Mouse (Mus musculus): Measurements from ENCODE around the gene Hoxd9.

Hoxd9 gene

GRCm38 (mm10) chr2:74667842-74668357 lies 29.6 kb upstream of the Hoxd9 start, which contains the start of gene Hoxd13:
Hoxd13 (plus strand) TSS chr2:74668310.
- in situ Hi-C loops (cut with MboI, MseI), result loop anchor here (10.0 to 25.0 kb wide), 3 partner anchors 363 to 1081 kb away; partner anchors contain the start of gene Chrna1

- in situ Hi-C loops (cut with MboI, MseI), result loop anchor here (10.0 to 25.0 kb wide), 3 partner anchors 364 to 1081 kb away; partner anchors contain the start of gene Chrna1
These were observed 28.9 kb upstream of the Hoxd9 start for GRCm38 (mm10) chr2:74668370-74669229.

GRCm38 (mm10) chr2:74669230-74669578 lies 28.3 kb upstream of the Hoxd9 start:
- in situ Hi-C loops (cut with MboI, MseI), result loop anchor here (10.0 to 25.0 kb wide), 3 partner anchors 364 to 1082 kb away; partner anchors contain the start of gene Chrna1

GRCm38 (mm10) chr2:74669650-74670235 lies 27.8 kb upstream of the Hoxd9 start:
- in situ Hi-C loops (cut with MboI, MseI), result loop anchor here (10.0 to 25.0 kb wide), 4 partner anchors 365 to 1082 kb away; partner anchors contain the start of gene Chrna1

GRCm38 (mm10) chr2:74670632-74671188 lies 26.8 kb upstream of the Hoxd9 start:
- in situ Hi-C loops (cut with MboI, MseI), result loop anchor here (10.0 to 25.0 kb wide), 3 partner anchors 606 to 1083 kb away; partner anchors contain the start of gene Chrna1

GRCm38 (mm10) chr2:74671847-74672246 lies 25.7 kb upstream of the Hoxd9 start:
- in situ Hi-C loops (cut with MboI, MseI), result loop anchor here (10.0 to 25.0 kb wide), 3 partner anchors 607 to 1085 kb away; partner anchors contain the start of gene Chrna1

GRCm38 (mm10) chr2:74672481-74673362 lies 24.8 kb upstream of the Hoxd9 start:
- in situ Hi-C loops (cut with MboI, MseI), result loop anchor here (10.0 to 25.0 kb wide), 3 partner anchors 608 to 1085 kb away; partner anchors contain the start of gene Chrna1

GRCm38 (mm10) chr2:74673835-74674425 lies 23.6 kb upstream of the Hoxd9 start:
- in situ Hi-C loops (cut with MboI, MseI), result loop anchor here (10.0 to 25.0 kb wide), 3 partner anchors 609 to 1087 kb away; partner anchors contain the start of gene Chrna1

GRCm38 (mm10) chr2:74674881-74675665 lies 22.5 kb upstream of the Hoxd9 start, which contains the start of gene Hoxd12:
Hoxd12 (plus strand) TSS chr2:74675013.
- in situ Hi-C loops (cut with MboI, MseI), result loop anchor here (10.0 to 25.0 kb wide), 3 partner anchors 610 to 1088 kb away; partner anchors contain the start of gene Chrna1

GRCm38 (mm10) chr2:74675666-74676282 lies 21.8 kb upstream of the Hoxd9 start:
- in situ Hi-C loops (cut with MboI, MseI), result loop anchor here (10.0 kb wide), 1 partner anchor 611 kb away; no protein-coding TSS in a partner anchor

GRCm38 (mm10) chr2:74676376-74677052 lies 21.0 kb upstream of the Hoxd9 start:
- in situ Hi-C loops (cut with MboI, MseI), result loop anchor here (10.0 kb wide), 1 partner anchor 612 kb away; no protein-coding TSS in a partner anchor

- in situ Hi-C loops (cut with MboI, MseI), result loop anchor here (10.0 kb wide), 1 partner anchor 612 kb away; no protein-coding TSS in a partner anchor
These were observed 20.4 kb upstream of the Hoxd9 start for GRCm38 (mm10) chr2:74677106-74677505.

- in situ Hi-C loops (cut with MboI, MseI), result loop anchor here (10.0 kb wide), 1 partner anchor 614 kb away; no protein-coding TSS in a partner anchor
These were observed 18.5 kb upstream of the Hoxd9 start, which contains the start of gene Hoxd11 for GRCm38 (mm10) chr2:74678891-74679595. Hoxd11 (plus strand) TSS chr2:74679557.

- in situ Hi-C loops (cut with MboI, MseI), result loop anchor here (10.0 kb wide), 1 partner anchor 615 kb away; no protein-coding TSS in a partner anchor
These were observed 17.9 kb upstream of the Hoxd9 start for GRCm38 (mm10) chr2:74679596-74679971.

- in situ Hi-C loops (cut with MboI, MseI), result loop anchor here (10.0 kb wide), 1 partner anchor 615 kb away; no protein-coding TSS in a partner anchor
These were observed 17.5 kb upstream of the Hoxd9 start for GRCm38 (mm10) chr2:74679980-74680379.

GRCm38 (mm10) chr2:74680561-74681398 lies 16.7 kb upstream of the Hoxd9 start:
- in situ Hi-C loops (cut with MboI, MseI), result no loop called here

All from T-helper 2 cell (primary cell).